Mouse (Mus musculus) midbrain, postnatal 0 days (tissue): ENCODE data around the gene Rsad1. TPM values are rescaled to one million over a fixed set of nuclear protein-coding genes. Genes with fewer than 3 reads are reported as not detected.
A peak's percentile ranks its signal among the peaks of the same experiment; 100 is the strongest.

Experiments used
- ATAC-seq: fragments of 200-750 bp; cut with Nextera tagmentation; 2 replicates; pipeline ENCODE4 v1.8.0; 2017; ENCODE audit warnings: moderate number of reproducible peaks, mild to moderate bottlenecking, moderate TSS enrichment, moderate library complexity; ENCODE audit not compliant: low FRiP score
- DNase-seq: peaks from one replicate; pipeline ENCODE4 v3.0.0-alpha.2; 2015; ENCODE audit warnings: low spot score
- H3K27ac ChIP-seq: fragments of 300-500 bp; sonication (generic); 2 replicates; pipeline ENCODE4 v1.5.1; 2014; ENCODE audit warnings: low read depth, mild to moderate bottlenecking, low read length, mixed read lengths
- H3K27me3 ChIP-seq: fragments of 300-500 bp; sonication (generic); 2 replicates; pipeline ENCODE4 v1.6.1; 2014; ENCODE audit warnings: low read length, control low read depth, mixed read lengths; ENCODE audit not compliant: insufficient read depth
- H3K36me3 ChIP-seq: fragments of 300-500 bp; sonication (generic); 2 replicates; pipeline ENCODE4 v1.6.1; 2014; ENCODE audit warnings: low read length, control low read depth, mixed read lengths; ENCODE audit not compliant: insufficient read depth
- H3K4me1 ChIP-seq: fragments of 300-500 bp; sonication (generic); 2 replicates; pipeline ENCODE4 v1.6.1; 2014; ENCODE audit warnings: mild to moderate bottlenecking, control low read depth, antibody characterized with exemption, low read length, mixed read lengths; ENCODE audit not compliant: insufficient read depth
- H3K4me2 ChIP-seq: fragments of 300-500 bp; sonication (generic); 2 replicates; pipeline ENCODE4 v1.6.1; 2014; ENCODE audit warnings: low read depth, mild to moderate bottlenecking, low read length, mixed read lengths; ENCODE audit not compliant: poor library complexity, severe bottlenecking
- H3K4me3 ChIP-seq: fragments of 300-500 bp; sonication (generic); 2 replicates; pipeline ENCODE4 v1.5.1; 2014; ENCODE audit warnings: low read depth, mild to moderate bottlenecking, low read length, moderate library complexity
- H3K9ac ChIP-seq: fragments of 300-500 bp; sonication (generic); replicated peaks from 2 replicates; pipeline ENCODE4 v1.6.1; 2014; ENCODE audit warnings: mild to moderate bottlenecking, low read length, moderate library complexity, mixed read lengths; ENCODE audit not compliant: poor library complexity, severe bottlenecking
- H3K9me3 ChIP-seq: fragments of 300-500 bp; sonication (generic); 2 replicates; pipeline ENCODE4 v1.6.1; 2016; ENCODE audit warnings: low read length, control low read depth
- CTCF ChIP-seq: IDR thresholded peaks from 2 replicates; pipeline ENCODE4 v1.5.1; 2016; ENCODE audit warnings: antibody characterized with exemption, mild to moderate bottlenecking
- WGBS: fragments of 180-500 bp; shearing (Covaris S2); extraction: QIAGEN DNeasy Blood & Tissue Kit; methylation state at CpG from one replicate; pipeline ENCODE4 v1.1.7; 2014; 5-methylcytosine and 5-hydroxymethylcytosine counted together
- polyA plus RNA-seq: library from polyadenylated mRNA; unstranded; fragments of >200 nt; fragmentation: Nextera tagmentation; extraction: Ambion mirVana; gene quantifications from 2 replicates; pipeline ENCODE4 v1.2.1, GENCODE M21; 2015
- total RNA-seq: library from RNA; depleted of rRNA; stranded (reverse); fragments of >200 nt; gene quantifications from 2 replicates; pipeline ENCODE4 v1.2.3, GENCODE M21; 2014

Gene Rsad1
- total and polyA plus RNA-seq, 2 experiments from 2014 or later: 12.6 to 13.5 TPM

GRCm38 (mm10) chr11:94501482-94501881 is 47.6 kb downstream of the Rsad1 start:
- 91% methylated on average over 8 of the region's 8 CpGs for WGBS
- DNase-seq (no peak), ATAC-seq (no peak)
- no peak for TF ChIP-seq CTCF
- H3K4me2 ChIP-seq: no peak overlapping the region
- H3K36me3 ChIP-seq: no peaks in the 10 kb centered on the region
- no peak overlapping the region for H3K9ac ChIP-seq
- H3K27ac ChIP-seq: no peak overlapping the region
- peaks cover 4% of the 10 kb centered on the region; the same call in 1 of the 2 replicates for H3K27me3 ChIP-seq
- no peak overlapping the region for H3K4me3 ChIP-seq
- peaks cover 14% of the 10 kb centered on the region for H3K4me1 ChIP-seq
- H3K9me3 ChIP-seq: no peaks in the 10 kb centered on the region

GRCm38 (mm10) chr11:94500362-94500761 is 48.7 kb downstream of the Rsad1 start:
- DNase-seq: no peak
- ATAC-seq: no peak
- Histone ChIP-seq H3K4me1 (peaks cover 14% of the 10 kb centered on the region), H3K27me3 (peaks cover 4% of the 10 kb centered on the region; the same call in 1 of the 2 replicates), H3K4me3 (no peak overlapping the region), H3K9ac (no peak overlapping the region), H3K27ac (no peak overlapping the region), H3K4me2 (no peak overlapping the region), H3K9me3 (no peaks in the 10 kb centered on the region), H3K36me3 (no peaks in the 10 kb centered on the region)
- WGBS: 32% methylated on average over 8 of the region's 8 CpGs
- no peak for TF ChIP-seq CTCF

- peak; percentile 9 for DNase-seq
Observed at GRCm38 (mm10) chr11:94499661-94500152, 49.3 kb downstream of the Rsad1 start, which contains the start of gene Epn3. Gene Epn3 (minus strand): TSS chr11:94499974.

GRCm38 (mm10) chr11:94499035-94499434 is 50.0 kb downstream of the Rsad1 start:
- TF ChIP-seq CTCF: no peak
- WGBS: 12% methylated on average over 2 of the region's 2 CpGs
- H3K4me3 ChIP-seq: no peak overlapping the region; the same call in 1 of the 2 replicates
- H3K36me3 ChIP-seq: no peaks in the 10 kb centered on the region
- H3K4me1 ChIP-seq: peaks cover 14% of the 10 kb centered on the region
- no peaks in the 10 kb centered on the region for H3K9me3 ChIP-seq
- H3K27me3 ChIP-seq: peaks cover 4% of the 10 kb centered on the region; the same call in 1 of the 2 replicates
- no peak overlapping the region for H3K9ac ChIP-seq
- ATAC-seq (0 out of 2 replicates have a peak, but pooled peaks have one; percentile 13), DNase-seq (peak; percentile 56)
- H3K4me2 ChIP-seq: peak overlapping the region; percentile 54
- H3K27ac ChIP-seq: no peak overlapping the region

More at GRCm38 (mm10) chr11:94499661-94500152, 49.3 kb downstream of the Rsad1 start, which contains the start of gene Epn3:
- H3K27ac ChIP-seq: no peak within 1 kb of the TSS
- no peaks in the 10 kb centered on the region for H3K9me3 ChIP-seq
- peak within 1 kb of the TSS; percentile 27 for H3K4me3 ChIP-seq
- no peak for TF ChIP-seq CTCF
- H3K4me1 ChIP-seq: peaks cover 14% of the 10 kb centered on the region
- H3K9ac ChIP-seq: peak within 1 kb of the TSS; percentile 52
- 1% methylated on average over 24 of the region's 26 CpGs for WGBS
- ATAC-seq: peak; percentile 41; the same call in 1 of the 2 replicates
- H3K36me3 ChIP-seq: no peaks in the 10 kb centered on the region
- H3K4me2 ChIP-seq: peak within 1 kb of the TSS; percentile 54
- H3K27me3 ChIP-seq: peaks cover 4% of the 10 kb centered on the region; the same call in 1 of the 2 replicates

- ATAC-seq (no peak), DNase-seq (peak; percentile 33)
- no peak overlapping the region for H3K4me3 ChIP-seq
- no peak overlapping the region for H3K9ac ChIP-seq
- peaks cover 14% of the 10 kb centered on the region for H3K4me1 ChIP-seq
- TF ChIP-seq CTCF: no peak
- peak overlapping the region; percentile 20; the same call in 1 of the 2 replicates for H3K4me2 ChIP-seq
- H3K27me3 ChIP-seq: peaks cover 4% of the 10 kb centered on the region; the same call in 1 of the 2 replicates
- no peaks in the 10 kb centered on the region for H3K36me3 ChIP-seq
- WGBS: 21% methylated on average over 19 of the region's 19 CpGs
- no peak overlapping the region for H3K27ac ChIP-seq
- H3K9me3 ChIP-seq: no peaks in the 10 kb centered on the region
Observed at GRCm38 (mm10) chr11:94498093-94498996, 50.7 kb downstream of the Rsad1 start.

- H3K4me3 ChIP-seq: no peak overlapping the region
- H3K4me1 ChIP-seq: peaks cover 14% of the 10 kb centered on the region
- peaks cover 4% of the 10 kb centered on the region; the same call in 1 of the 2 replicates for H3K27me3 ChIP-seq
- H3K9ac ChIP-seq: no peak overlapping the region
- WGBS: 82% methylated on average over 3 of the region's 3 CpGs
- ATAC-seq (no peak), DNase-seq (no peak)
- no peak overlapping the region for H3K4me2 ChIP-seq
- no peak for TF ChIP-seq CTCF
- H3K9me3 ChIP-seq: no peaks in the 10 kb centered on the region
- no peaks in the 10 kb centered on the region for H3K36me3 ChIP-seq
- no peak overlapping the region for H3K27ac ChIP-seq
Observed at GRCm38 (mm10) chr11:94495415-94495814, 53.6 kb downstream of the Rsad1 start.
